Mouse (Mus musculus): ENCODE data around the gene Ccdc88b.
"Not testable (repeated sequence)": the region's sequence is repeated elsewhere in the genome, so short reads cannot be mapped to it uniquely, and the experiment has no call there.

Ccdc88b gene

GRCm38 (mm10) chr19:6858031-6858430, at the start of gene Ccdc88b:
Ccdc88b (minus strand) TSS chr19:6858211.
- peak; percentile 56 for DNase-seq (ENCODE audit: low spot score)

DNA sequence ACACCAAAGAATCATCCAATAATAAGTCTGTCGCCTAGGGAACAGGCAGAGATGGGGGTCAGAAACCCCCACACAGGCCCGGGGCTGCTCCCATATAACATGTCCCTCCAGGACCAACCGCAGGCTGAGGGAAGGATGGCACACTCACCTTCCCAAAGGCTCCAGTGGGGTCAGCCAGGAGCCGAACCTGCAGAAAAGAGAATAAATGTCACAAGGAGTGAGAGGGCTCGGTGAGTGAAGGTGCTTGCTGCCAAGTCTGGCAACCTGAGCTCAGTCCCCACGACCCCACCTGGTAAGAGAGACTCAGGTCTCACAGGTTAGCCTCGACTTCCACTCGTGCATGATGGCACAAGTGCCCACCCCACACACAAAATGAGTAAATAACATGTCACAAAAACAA, 49.1 kb upstream of the Ccdc88b start:
- no peak for DNase-seq (ENCODE audit: low spot score)

- no peak for DNase-seq (ENCODE audit: low spot score)
Observed at GRCm38 (mm10) chr19:6906199-6906598, 48.2 kb upstream of the Ccdc88b start.

DNA sequence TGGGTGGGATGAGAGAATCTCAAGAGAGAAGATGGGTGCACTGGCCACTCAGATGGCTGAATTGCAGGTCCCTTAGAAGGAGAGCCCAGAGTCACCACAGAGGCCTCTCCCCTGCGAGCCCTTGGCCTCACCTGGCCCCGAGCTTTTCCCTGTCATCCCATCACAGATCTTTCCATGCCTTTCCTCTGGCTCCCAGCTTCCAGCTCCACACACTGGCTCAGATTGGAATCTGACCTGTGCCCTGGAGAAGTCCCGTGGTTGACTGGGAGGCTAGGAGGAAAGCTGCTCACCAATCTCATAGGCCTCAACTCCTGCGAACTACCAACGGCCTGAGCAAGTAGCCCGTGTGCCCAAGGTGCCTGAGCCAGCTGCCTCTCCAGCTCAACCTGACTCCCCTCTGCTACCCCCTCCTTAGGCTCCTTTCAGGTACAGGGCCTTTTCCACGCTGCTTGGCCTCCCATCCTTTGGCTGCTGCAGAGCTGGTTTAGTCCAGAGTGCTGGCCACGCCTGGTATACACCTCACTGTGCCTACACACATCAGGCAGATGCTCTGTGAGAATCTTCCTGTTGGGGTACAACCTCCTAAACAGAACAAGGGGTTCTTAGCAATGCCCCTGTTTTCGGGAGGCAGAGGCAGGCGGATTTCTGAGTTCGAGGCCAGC, 47.6 kb upstream of the Ccdc88b start:
- no peak for DNase-seq (ENCODE audit: low spot score)

- no peak for DNase-seq (ENCODE audit: low spot score)
Observed at GRCm38 (mm10) chr19:6904846-6905245, 46.8 kb upstream of the Ccdc88b start.

DNA sequence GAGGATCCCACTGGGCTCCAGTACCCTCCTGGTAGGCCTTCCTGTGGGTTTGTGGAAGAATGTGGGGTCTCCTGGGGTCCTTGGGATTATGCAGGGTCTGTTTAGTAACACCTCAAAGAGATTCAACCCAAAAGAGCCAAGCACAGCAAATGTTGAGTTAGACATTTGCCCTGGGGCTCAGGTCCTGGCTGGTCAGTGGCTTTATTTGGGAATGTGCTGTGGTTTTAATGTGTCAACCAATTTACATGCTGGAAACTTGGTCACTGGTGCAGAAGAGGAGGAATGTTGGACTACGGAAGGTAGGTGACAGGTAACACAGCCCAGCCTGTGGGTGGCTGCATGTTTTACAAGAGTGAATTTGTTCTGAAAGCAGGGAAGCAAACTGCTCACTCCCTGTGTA, 45.0 kb upstream of the Ccdc88b start:
- no peak for DNase-seq (ENCODE audit: low spot score)

DNA sequence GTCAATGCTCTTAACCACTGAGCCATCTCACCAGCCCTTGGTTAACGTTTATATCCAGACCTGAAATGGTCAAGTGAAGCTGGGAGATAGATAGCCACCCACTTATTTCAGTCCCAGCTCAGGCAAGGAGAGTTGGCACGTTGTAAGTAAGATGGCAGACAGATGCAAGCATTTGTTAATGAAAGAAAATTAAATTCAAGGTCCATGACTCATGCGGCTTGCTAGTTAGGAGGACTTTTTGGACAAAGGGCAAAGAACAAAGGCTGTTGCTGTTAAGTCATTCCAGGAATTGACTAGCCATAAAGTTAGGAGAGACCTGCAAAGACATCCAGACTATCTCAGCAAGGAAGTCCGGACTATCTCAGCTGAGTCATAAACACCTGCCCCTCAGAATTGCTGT, 41.6 kb upstream of the Ccdc88b start:
- no peak for DNase-seq (ENCODE audit: low spot score)

- not testable (repeated sequence) for DNase-seq (ENCODE audit: low spot score)
Observed at GRCm38 (mm10) chr19:6895608-6896305, 37.7 kb upstream of the Ccdc88b start.

GRCm38 (mm10) chr19:6893731-6894451, 35.9 kb upstream of the Ccdc88b start:
- DNase-seq (ENCODE audit: low spot score) = no peak

DNA sequence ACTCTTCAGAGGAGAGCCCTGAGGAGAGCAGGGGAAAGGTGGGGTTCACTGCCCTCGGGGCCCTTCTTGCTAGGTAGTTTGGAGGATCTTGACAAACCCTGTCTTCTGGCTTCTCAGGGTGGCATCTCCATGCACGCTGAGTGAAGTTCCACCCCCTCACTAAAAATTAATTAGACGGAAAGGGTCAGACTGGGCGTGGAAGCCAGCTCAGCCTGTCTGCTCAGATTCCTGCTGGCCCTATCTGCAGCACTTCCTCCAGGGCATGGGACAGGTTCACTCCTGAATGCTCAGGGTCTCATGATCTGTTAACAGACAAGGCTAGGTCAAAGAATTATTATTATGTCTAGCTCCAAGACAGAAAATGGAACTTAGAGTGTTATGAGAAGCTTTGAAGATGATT, 34.5 kb upstream of the Ccdc88b start:
- DNase-seq (ENCODE audit: low spot score) = no peak

- no peak for DNase-seq (ENCODE audit: low spot score)
Observed at GRCm38 (mm10) chr19:6877965-6878364, 20.0 kb upstream of the Ccdc88b start.

- no peak for DNase-seq (ENCODE audit: low spot score)
Observed at GRCm38 (mm10) chr19:6876799-6877198, 18.8 kb upstream of the Ccdc88b start.

- DNase-seq (ENCODE audit: low spot score) = no peak
Observed at GRCm38 (mm10) chr19:6875834-6876233, 17.8 kb upstream of the Ccdc88b start.

DNA sequence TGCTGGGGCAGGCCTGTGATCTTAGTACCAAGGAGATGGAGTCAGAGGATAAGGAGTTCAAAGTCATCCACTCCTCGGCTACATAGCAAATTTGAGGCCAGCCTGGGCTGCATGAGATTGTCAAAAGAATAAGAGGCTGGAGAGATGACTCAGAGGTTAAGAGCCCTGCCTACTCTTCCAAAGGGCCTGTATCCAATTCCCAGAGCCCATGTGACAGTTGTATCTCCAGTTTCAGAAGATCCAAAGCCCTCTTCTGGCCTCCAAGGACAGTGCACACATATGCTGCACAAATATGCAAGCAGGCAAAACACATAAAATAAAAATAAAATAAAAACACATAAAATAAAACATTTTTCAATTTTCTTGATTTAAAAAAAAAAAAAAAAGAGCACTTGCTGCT, 16.2 kb upstream of the Ccdc88b start:
- DNase-seq (ENCODE audit: low spot score) = no peak

DNA sequence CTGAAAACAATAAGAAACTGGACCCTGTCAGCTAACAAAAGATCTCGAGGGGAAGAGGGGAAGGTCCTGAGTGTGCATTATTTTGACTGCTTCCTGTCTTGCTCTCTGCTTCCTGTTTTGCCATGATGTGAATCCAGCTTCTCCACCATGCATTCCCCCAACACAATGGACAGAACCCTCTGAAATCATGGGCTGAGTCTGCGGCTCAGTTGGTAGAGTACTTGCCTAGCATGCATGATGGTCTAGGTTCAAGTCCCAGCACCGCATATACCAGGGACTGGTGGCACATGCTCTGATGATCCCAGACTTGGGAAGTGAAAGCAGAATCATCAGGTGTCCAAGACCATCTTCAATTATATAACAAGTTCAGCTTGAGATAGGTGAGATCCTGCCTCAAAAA, 14.7 kb upstream of the Ccdc88b start:
- no peak for DNase-seq (ENCODE audit: low spot score)

DNA sequence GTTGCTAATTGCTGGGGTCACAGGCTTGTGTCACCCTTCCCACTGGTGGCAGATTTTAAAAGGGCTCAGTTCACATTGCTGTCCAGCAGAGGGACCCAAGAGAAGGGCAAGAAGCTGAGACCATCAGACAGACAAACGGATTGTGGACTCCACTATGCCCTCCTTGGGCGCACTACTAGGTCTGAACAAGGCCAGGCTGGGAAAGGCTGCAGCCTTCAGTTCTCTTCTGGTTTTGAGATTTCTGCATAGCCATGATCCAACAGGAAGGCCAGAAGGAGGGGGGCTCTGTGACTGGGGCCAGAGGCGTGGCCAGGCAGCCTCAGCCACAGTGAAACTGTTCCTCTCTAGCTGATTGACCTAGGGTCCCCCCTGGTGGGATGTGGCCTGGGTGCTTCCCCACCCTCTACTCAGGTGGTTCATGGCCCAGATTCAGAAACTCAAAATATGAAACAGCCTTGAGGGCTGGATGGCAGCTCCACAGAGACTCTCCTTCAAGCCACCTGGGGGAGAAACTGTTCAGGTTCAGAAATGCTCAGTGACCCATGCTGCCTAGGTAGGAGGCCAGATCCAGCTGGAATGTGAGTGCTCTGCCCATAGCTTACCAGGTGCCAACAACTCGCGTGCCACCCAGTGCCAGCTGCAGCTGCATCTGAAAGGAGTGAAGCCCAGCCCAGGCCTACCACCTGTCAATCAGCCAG, 13.7 kb upstream of the Ccdc88b start:
- DNase-seq (ENCODE audit: low spot score) = no peak

- DNase-seq (ENCODE audit: low spot score) = peak; percentile 47
Observed at GRCm38 (mm10) chr19:6869355-6869754, 11.3 kb upstream of the Ccdc88b start.

GRCm38 (mm10) chr19:6861451-6861850, 3.4 kb upstream of the Ccdc88b start:
- no peak for DNase-seq (ENCODE audit: low spot score)

DNA sequence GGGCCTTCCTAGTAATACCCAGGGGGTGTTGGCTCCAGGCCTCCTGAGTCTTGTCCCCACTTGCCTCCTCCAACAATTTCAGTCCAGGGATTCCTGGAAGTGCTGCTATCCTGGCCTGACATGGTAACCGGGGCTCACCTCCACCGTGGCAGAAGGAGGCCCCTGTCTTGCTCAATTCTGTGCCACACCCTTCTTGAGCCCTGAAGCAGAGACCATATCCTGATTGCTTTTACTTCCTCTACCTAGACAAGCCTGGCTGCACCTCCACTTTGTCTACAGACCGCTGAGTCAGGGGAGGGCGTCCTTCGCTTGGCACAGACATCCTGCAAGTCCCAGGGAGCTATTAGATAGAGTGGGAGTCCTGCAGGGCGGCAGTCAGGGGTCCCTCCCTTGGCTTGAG, 2.7 kb upstream of the Ccdc88b start:
- no peak for DNase-seq (ENCODE audit: low spot score)

GRCm38 (mm10) chr19:6859971-6860370, 2.0 kb upstream of the Ccdc88b start:
- no peak for DNase-seq (ENCODE audit: low spot score)

- no peak for DNase-seq (ENCODE audit: low spot score)
Observed at GRCm38 (mm10) chr19:6859032-6859651, 1.1 kb upstream of the Ccdc88b start.

DNA sequence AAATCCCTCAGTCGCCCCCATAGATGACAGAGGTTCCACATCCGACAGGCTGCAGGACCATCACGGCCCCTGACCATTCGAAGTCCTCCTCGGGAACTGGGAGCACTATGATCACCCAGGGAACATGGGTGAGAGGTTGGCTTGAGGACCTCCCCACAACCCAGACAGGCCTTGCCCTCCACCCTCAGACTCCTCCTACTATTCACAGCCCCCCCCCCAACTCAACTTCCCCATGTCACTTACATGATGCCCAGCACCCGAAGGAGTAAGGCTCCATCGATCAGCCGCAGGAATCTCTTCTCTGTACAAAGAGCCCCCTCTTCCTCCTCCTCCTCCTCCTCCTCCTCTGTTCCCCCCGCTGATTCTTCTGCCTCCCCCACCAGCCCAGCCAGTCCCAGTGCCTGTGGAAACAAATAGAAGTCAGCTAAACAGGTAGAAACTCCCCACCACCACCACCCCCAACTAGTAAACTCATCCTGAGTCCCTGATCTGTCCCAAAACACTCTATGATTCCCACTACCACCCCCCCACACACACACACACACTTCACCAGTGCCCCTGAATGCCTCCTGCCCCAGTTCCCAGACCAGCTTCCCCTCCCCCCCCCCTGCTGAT, 513 bp downstream of the Ccdc88b start:
- no peak for DNase-seq (ENCODE audit: low spot score)
